Mouse (Mus musculus): ENCODE measurements around the gene Nicn1. TPM values are rescaled to one million over a fixed set of nuclear protein-coding genes. Genes with fewer than 3 reads are reported as not detected.

Gene Nicn1
- total RNA-seq, 2 experiments from 2014 or later = 93.0 to 121 TPM

DNA sequence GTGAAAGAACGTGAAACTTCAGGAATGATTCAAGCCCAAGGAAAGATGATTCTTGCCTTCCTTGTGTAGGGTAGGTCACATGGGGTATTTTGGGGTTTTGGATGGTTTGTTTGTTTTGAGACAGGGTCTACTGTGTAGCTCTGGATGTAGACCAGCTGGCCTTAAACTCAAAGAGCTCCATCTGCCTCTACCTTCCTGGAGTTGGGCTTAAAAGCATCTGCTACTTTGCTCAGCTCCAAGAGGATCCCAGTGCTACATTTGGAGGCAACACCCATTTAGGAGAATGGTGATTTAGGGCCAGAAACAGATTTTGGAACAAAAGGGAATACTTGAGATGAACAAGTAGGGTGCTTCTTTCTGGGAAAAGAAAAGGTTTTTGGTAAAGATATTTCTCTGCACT lies 34.6 kb downstream of the Nicn1 start:
- DNase-seq (ENCODE audit: extremely low spot score in 1 of 2, low spot score in 1 of 2) = no peak

DNA sequence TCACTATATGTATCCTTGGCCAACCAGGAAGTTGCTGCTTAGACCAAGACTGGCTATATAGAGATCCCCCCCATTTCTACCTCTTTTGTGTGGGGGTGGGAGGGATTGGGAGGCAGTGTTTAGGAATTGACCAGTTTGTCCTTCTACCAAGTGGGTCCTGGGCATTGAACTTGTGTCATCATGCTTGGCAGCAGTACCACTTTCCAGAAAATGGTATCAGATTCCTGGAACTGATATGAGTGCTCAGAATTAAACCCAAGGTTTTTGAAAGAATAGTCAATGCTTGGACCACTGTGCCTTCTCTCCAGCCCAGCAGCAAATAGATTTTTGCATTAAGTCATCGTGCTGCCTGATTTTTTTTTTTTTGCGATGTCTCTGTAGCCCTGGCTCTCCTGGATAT lies 35.6 kb downstream of the Nicn1 start:
- DNase-seq (ENCODE audit: extremely low spot score in 1 of 2, low spot score in 1 of 2) = no peak

DNA sequence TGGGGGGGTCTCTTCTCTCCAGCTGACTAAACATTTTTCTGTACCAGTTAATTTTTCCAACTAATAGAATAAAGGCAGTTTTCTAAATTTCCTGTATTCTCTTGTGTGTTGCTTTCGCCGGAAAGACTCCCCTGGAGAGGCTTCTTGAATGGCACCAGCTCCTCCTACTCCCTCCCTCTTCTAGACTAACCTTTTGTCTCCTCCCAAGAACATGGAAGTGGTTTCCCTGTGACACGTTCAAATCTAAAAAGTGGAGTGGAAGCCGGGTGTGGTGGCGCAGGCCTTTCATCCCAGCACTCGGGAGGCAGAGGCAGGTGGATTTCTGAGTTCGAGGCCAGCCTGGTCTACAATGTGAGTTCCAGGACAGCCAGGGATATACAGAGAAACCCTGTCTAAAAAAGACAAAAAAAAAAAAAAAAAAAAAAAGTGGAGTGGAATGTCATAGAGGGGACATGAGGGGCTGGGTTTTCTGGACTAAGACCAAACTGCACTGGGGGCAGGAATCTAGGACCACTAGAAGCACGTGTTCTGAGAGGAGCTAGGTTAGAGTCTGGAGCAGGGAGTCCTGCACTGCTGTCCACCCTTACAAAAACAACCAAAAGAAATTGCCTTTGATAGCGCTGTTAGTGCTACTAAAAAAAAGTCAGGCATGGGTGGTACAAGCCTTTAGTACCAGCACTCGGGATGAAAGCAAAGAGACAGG lies 47.8 kb downstream of the Nicn1 start:
- DNase-seq (ENCODE audit: extremely low spot score in 1 of 2, low spot score in 1 of 2) = no peak

DNA sequence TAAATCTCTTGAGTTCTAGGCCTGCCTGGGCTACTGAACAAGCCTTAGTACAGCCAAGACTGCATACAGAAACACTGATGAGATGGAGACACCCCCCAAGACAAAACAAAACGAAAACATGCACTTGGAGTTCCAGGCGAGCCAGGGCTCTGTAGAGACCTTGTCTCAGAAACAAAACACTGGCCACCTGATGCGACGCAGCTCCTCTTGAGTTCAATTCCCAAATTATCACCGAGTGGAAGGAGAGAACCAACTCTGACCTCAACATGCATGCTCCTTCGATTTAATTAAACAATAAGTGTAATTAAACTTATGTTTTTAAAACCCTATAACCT lies 48.3 kb downstream of the Nicn1 start:
- DNase-seq (ENCODE audit: extremely low spot score in 1 of 2, low spot score in 1 of 2) = no peak

DNA sequence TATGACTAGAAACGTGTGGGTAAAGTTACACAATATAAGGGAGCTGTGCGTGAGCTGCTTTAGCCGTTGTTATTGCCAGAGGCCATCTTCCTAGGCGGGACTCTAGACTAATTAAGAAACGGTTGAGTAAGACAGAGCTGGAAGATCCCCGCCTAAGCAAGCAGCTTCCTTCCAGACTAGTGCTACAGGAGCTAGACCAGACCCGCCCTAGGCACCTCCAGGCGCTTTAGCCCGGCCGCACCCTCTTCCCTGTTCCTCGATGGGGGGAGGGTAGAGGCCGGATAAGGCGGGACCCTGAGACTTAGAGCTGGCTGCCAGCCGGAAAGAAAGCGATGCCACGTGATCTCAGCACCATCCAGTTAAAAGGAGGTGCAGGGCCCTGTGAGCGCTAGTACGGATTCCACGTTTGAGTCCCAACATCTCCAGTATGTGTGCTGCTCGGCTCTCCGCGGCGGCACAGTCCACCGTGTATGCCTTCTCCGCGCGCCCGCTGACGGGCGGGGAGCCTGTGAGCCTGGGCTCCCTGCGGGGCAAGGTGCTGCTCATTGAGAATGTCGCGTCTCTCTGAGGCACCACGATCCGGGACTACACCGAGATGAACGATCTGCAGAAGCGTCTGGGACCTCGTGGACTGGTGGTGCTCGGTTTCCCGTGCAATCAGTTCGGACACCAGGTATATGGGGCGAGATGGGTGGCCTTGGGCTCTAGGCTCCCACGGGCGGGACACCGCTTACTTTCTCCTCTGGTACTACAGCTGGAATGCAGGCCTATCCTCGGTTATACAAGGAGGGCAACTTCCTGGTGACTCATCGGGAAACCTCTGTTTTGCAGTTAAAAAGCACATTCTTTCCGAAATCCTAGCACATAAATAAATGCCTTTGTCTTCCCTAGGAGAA lies 48.9 kb downstream of the Nicn1 start, which contains the start of gene Gpx1:
TSS of gene Gpx1 (plus strand) at position 18 of the 896 bp plus-strand sequence.
- peak; percentile 56 to 68 for DNase-seq (ENCODE audit: extremely low spot score in 1 of 2, low spot score in 1 of 2)

DNA sequence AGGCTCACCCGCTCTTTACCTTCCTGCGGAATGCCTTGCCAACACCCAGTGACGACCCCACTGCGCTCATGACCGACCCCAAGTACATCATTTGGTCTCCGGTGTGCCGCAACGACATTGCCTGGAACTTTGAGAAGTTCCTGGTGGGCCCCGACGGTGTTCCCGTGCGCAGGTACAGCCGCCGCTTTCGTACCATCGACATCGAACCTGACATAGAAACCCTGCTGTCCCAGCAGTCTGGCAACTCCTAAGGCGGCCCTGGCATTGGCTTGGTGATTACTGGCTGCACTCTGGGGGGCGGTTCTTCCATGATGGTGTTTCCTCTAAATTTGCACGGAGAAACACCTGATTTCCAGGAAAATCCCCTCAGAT lies 49.6 kb downstream of the Nicn1 start:
- no peak for DNase-seq (ENCODE audit: extremely low spot score in 1 of 2, low spot score in 1 of 2)

DNA sequence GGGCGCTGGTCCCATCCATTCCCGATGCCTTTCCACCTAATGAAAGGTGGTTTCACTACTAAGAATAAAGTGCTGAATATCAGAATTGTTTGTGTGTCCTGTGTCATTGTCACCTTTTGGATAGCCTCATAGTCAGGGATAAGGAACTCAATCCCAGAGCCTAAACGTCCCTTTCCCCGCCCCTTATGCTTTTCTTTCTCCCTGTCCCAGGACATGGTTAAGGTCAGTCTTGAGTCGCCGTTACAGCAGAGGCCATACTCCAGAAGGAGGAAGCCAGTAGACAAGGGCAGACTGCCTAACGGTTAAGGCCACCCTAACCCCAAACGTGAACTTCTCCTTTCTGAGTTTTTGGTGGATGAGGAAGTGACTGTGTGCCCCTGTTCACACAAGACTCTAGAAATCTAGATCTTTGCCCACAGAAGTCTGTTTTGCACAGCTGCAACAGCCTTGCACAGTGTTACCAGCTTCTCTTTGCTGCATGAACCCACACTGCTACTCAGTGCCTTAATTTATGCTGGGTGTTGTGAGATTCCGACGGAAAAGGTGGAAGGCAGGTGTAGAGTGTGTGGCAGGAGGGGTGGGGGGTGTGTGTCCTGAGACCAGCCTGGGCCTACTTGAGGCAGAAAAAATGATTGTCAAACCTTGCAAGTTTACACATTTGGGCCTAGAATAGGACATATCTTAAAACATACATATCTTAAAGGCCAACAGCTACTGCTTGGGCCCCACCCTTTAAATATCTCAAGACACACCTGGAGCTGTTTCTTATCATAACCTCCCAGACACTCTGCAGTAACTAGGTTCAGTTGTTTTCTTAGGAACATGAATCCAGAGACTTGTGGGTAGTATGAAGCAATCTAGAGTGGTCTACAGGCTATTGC lies 50.3 kb downstream of the Nicn1 start:
- no peak for DNase-seq (ENCODE audit: extremely low spot score in 1 of 2, low spot score in 1 of 2)

DNA sequence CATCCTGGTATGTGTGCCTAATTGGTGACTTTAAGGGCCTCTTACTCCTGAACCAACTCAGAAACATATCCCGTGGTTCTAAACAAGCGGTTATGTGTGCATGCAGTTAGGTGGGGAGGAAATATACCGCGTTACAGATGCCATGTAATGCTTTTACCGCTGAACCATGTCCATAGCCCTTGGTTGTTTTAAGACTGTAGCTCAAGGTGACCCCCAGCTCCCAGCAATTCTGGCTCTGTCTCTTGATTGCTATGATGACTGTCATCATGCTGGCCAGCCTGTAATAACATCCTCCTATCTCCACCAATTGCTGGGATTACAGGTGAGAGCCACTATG lies 50.9 kb downstream of the Nicn1 start:
- DNase-seq (ENCODE audit: extremely low spot score in 1 of 2, low spot score in 1 of 2) = no peak

DNA sequence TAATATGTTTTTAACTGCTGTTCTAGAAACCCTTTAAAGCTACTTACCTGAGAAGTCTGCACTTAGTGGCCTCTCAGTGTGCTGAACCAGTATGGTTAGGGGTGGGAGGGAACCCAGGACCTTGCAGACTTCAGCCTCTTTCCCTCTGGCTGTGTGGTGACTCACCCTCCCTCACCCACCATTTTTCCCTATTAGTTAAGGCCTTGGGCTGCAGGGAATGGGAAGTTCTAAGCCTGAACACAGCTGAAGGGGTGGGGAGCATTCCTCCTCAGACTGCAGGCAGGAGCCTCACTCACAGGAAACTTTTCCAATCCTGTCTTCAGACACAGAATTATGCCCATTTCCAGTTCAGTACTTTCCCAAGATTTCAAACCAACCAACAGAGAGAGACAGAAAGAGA lies 51.6 kb downstream of the Nicn1 start:
- DNase-seq (ENCODE audit: extremely low spot score in 1 of 2, low spot score in 1 of 2) = no peak

DNA sequence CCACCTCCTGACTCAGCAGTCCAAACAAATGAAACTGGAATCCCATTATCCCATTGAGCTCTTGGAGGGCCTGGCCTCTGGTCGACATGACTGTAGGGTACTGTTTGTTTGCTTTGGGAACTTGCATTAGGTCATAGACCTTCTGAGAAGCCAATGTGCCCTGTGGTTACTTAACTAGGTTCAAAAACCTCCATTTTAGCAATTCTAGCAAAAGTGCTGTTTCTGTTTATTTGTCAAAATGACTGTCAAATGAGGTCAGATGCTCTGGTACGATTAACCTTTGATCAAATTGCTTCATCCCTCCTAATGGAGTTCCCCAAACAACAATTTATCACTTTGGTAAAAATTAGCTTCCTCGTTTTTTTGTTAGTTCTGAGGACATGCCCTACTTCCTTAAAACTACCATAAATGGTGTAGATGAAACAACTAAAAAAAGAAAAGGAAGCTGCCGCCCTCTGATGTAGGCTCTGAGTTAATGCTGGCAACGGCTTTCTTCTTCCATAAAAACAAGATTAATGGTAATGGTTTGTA lies 52.1 kb downstream of the Nicn1 start:
- no peak for DNase-seq (ENCODE audit: extremely low spot score in 1 of 2, low spot score in 1 of 2)

DNA sequence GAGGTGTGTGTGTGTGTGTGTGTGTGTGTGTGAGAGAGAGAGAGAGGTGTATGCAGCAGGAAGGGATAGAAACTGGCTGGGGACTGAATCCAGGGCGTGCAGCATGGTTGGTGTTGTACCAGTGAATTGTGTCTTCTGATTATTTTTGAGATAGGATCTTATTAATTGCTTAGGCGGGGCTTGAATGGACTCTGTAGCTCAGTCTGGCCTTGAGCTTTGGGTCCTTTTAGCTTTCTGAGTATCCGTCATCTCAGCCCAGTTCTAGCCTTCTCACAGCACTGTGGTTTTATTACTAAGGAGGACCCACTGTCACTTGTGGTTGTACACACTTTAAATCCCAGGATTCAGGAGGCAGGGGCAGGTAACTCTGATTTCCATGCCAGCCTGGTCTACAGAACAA lies 53.1 kb downstream of the Nicn1 start:
- no peak for DNase-seq (ENCODE audit: extremely low spot score in 1 of 2, low spot score in 1 of 2)

DNA sequence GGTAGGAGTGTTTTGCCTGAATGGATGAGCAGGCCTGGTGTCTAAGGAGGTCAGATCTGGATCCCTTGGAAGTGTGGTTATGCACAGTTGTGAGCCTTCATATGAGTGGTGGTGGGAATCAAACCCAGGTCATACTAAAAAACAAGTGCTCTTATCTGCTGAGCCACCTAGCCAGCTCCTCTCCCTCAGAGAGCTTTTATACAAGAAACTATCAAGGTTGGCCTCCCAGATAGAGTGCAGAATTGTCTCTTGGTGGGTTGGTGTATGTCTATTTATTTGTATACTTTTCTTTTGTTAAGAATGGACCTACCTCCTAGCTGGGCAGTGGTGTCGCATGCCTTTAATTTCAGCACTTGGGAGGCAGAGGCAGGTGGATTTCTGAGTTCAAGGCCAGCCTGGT lies 53.6 kb downstream of the Nicn1 start:
- no peak for DNase-seq (ENCODE audit: extremely low spot score in 1 of 2, low spot score in 1 of 2)

DNA sequence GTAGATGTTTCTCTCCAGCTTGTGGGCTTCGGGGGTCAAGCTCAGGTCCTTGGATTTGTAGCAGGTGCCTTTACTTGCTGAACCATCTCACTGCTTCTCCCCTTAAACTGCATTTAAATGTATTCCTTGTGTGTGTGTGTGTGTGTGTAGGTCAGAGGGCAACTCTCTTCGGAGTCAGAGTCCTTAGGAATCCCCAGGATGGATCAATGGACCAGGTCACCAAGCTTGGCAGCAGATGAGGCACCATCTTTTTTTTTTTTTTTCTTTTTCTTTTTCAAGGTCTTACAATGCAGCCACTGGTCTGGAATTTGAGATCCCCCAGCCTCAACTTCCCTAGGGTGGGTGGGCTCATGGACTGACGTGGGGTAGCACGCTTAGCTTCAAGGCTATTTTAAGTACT lies 54.2 kb downstream of the Nicn1 start:
- DNase-seq (ENCODE audit: extremely low spot score in 1 of 2, low spot score in 1 of 2) = no peak

Other genes starting within 250 kb of the Nicn1 start
- 10 to 100 TPM; 14.5 to 17.2 TPM for gene Gmppb, start 241.2 kb upstream of the Nicn1 start, total RNA-seq (2021)
- gene Amigo3, start 237.3 kb upstream of the Nicn1 start, total RNA-seq (2021) = 1 to 10 TPM; 2.0 to 2.2 TPM
- gene Mst1, start 210.0 kb upstream of the Nicn1 start, total RNA-seq (2021) = not detected
- 10 to 100 TPM; 95.1 to 97.3 TPM for gene Rnf123, start 207.1 kb upstream of the Nicn1 start, total RNA-seq (2021)
- gene Apeh, start 195.8 kb upstream of the Nicn1 start, total RNA-seq (2021) = 10 to 100 TPM; 32.0 to 32.7 TPM
- gene Bsn, start 100.0 kb upstream of the Nicn1 start, total RNA-seq (2021) = 100 to 1,000 TPM; 190 to 242 TPM
- 10 to 100 TPM; 90.4 to 95.2 TPM for gene Dag1, start 26.5 kb upstream of the Nicn1 start, total RNA-seq (2021)
- 10 to 100 TPM; 28.5 to 31.6 TPM for gene Amt, start 6.4 kb downstream of the Nicn1 start, total RNA-seq (2021)
- 100 to 1,000 TPM; 167 to 187 TPM for gene Rhoa, start 15.7 kb downstream of the Nicn1 start, total RNA-seq (2021)
- gene Tcta, start 15.7 kb downstream of the Nicn1 start, total RNA-seq (2021) = 10 to 100 TPM; 36.0 to 37.9 TPM
- 10 to 100 TPM; 64.8 to 76.7 TPM for gene Gpx1, start 48.5 kb downstream of the Nicn1 start, total RNA-seq (2021)
- gene Usp4, start 57.4 kb downstream of the Nicn1 start, total RNA-seq (2021) = 100 to 1,000 TPM; 102 to 108 TPM
- gene 1700102P08Rik, start 102.4 kb downstream of the Nicn1 start, total RNA-seq (2021) = 1 to 10 TPM; 1.4 to 2.4 TPM
- under 1 TPM; 0.10 to 0.16 TPM for gene Ccdc36, start 138.1 kb downstream of the Nicn1 start, total RNA-seq (2021)
- not detected for gene BC048562, start 146.1 kb downstream of the Nicn1 start, total RNA-seq (2021)
- gene Ccdc71, start 170.1 kb downstream of the Nicn1 start, total RNA-seq (2021) = 10 to 100 TPM; 28.4 to 41.1 TPM
- 10 to 100 TPM; 17.6 to 21.3 TPM for gene Klhdc8b, start 171.2 kb downstream of the Nicn1 start, total RNA-seq (2021)
- gene Lamb2, start 189.3 kb downstream of the Nicn1 start, total RNA-seq (2021) = 10 to 100 TPM; 25.9 to 27.8 TPM
- 100 to 1,000 TPM; 127 to 155 TPM for gene Usp19, start 200.2 kb downstream of the Nicn1 start, total RNA-seq (2021)
- gene Qars, start 217.3 kb downstream of the Nicn1 start, total RNA-seq (2021) = 10 to 100 TPM; 76.6 to 82.5 TPM
- 100 to 1,000 TPM; 133 to 142 TPM for gene Qrich1, start 226.4 kb downstream of the Nicn1 start, total RNA-seq (2021)